Mouse (Mus musculus) T-helper 17 cell (primary cell): ENCODE data around the gene Hnrnpf.

Source experiments
- in situ Hi-C, 2 experiments: fragments of 300-600 bp; cut with MboI, MseI; formaldehyde crosslinking; loops; 1 replicate in 1 of 2; 2 replicates in 1 of 2; pipeline ENCODE4 v1.15.1; 2025; ENCODE audit warnings: high pct_unique_total_duplicates in 2 of 2

Hnrnpf gene

GRCm38 (mm10) chr6:117966729-117967128 is 66.6 kb downstream of the Hnrnpf start:
- in situ Hi-C loops: loop anchor here in 1 of 2 experiments (25.0 kb wide), 1 partner anchor 1179 kb away; no protein-coding TSS in a partner anchor
